Mouse (Mus musculus) cerebellum, adult 2 months (tissue): ENCODE measurements around the gene Etl4. TPM values are rescaled to one million over a fixed set of nuclear protein-coding genes. Genes with fewer than 3 reads are reported as not detected.

ENCODE experiments used
- DNase-seq, 2 experiments: peaks; one replicate each; pipeline ENCODE4 v3.0.0; 2021
- H3K27ac ChIP-seq: fragments of 200-500 bp; 2 replicates; pipeline ENCODE4 v1.5.1; 2012; ENCODE audit warnings: low read length, control low read depth, inconsistent platforms; ENCODE audit not compliant: insufficient read depth
- H3K27me3 ChIP-seq: fragments of 200-500 bp; 2 replicates; pipeline ENCODE4 v1.6.1; 2012; ENCODE audit warnings: inconsistent platforms, mild to moderate bottlenecking, low read length, moderate library complexity; ENCODE audit not compliant: control insufficient read depth, insufficient read depth
- H3K4me1 ChIP-seq: fragments of 200-500 bp; 2 replicates; pipeline ENCODE4 v1.6.1; 2011; ENCODE audit warnings: low read length; ENCODE audit not compliant: control insufficient read depth, insufficient read depth
- H3K4me3 ChIP-seq: fragments of 200-500 bp; replicated peaks from 2 replicates; pipeline ENCODE3; 2011; ENCODE audit warnings: mild to moderate bottlenecking, low read depth, low read length, control low read depth; ENCODE audit not compliant: insufficient read depth
- CTCF ChIP-seq: fragments of 200-500 bp; IDR thresholded peaks from 2 replicates; pipeline ENCODE4 v1.5.1; 2011; ENCODE audit warnings: low read depth, mild to moderate bottlenecking, control low read depth, low read length, moderate library complexity, borderline replicate concordance; ENCODE audit not compliant: insufficient read depth
- POLR2A ChIP-seq: fragments of 200-500 bp; IDR thresholded peaks from 2 replicates; pipeline ENCODE4 v1.6.1; 2011; ENCODE audit warnings: low read length, control low read depth, borderline replicate concordance; ENCODE audit not compliant: insufficient read depth
- WGBS: fragments of 180-500 bp; shearing (Covaris S2); methylation state at CpG from one replicate; pipeline ENCODE4 v1.1.7; 2018; 5-methylcytosine and 5-hydroxymethylcytosine counted together
- polyA plus RNA-seq: library from polyadenylated mRNA; depleted of rRNA; stranded (reverse); fragments of >200 nt; gene quantifications from 2 replicates; pipeline ENCODE4 v1.2.3, GENCODE M21; 2012

The Etl4 gene
- polyA plus RNA-seq, 1 experiment, result 40.1 TPM

DNA sequence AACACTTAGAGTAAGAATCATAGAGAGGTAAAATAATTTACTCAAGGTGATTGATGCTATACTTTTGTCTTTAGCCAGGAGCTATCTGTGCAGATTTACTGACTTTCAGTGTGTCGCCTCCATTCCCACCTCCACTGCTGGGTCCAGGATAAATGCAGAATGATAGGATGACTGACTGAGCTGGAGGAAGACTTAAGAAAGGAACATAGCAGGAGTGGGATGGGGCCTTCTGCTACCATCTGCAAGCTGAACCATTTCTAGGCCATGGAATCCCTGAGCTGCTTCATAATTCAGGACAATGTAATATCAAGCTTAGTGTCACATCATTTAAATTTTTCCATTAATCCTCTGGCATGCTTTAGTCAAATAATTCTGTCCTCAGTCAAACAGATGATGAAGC, 20.4 kb downstream of the Etl4 start:
- TF ChIP-seq CTCF (no peak), POLR2A (no peak)
- H3K4me3 ChIP-seq, result no peak overlapping the region
- 96% methylated on average over 1 of the region's 1 CpGs for WGBS
- no peak overlapping the region for H3K27ac ChIP-seq
- H3K27me3 ChIP-seq, result no peaks in the 10 kb centered on the region
- no peak for DNase-seq
- H3K4me1 ChIP-seq, result no peaks in the 10 kb centered on the region

GRCm38 (mm10) chr2:19933836-19934235, 24.3 kb downstream of the Etl4 start:
- DNase-seq, result no peak
- H3K27ac ChIP-seq, result no peak overlapping the region
- WGBS, result 74% methylated on average over 1 of the region's 1 CpGs
- H3K4me1 ChIP-seq, result no peaks in the 10 kb centered on the region
- TF ChIP-seq POLR2A, result no peak
- no peak for TF ChIP-seq CTCF
- no peak overlapping the region for H3K4me3 ChIP-seq
- no peaks in the 10 kb centered on the region; the same call in 1 of the 2 replicates for H3K27me3 ChIP-seq

GRCm38 (mm10) chr2:19945205-19945604, 35.6 kb downstream of the Etl4 start:
- DNase-seq, result no peak
- H3K27ac ChIP-seq, result no peak overlapping the region
- WGBS, result 85% methylated on average over 6 of the region's 6 CpGs

DNA sequence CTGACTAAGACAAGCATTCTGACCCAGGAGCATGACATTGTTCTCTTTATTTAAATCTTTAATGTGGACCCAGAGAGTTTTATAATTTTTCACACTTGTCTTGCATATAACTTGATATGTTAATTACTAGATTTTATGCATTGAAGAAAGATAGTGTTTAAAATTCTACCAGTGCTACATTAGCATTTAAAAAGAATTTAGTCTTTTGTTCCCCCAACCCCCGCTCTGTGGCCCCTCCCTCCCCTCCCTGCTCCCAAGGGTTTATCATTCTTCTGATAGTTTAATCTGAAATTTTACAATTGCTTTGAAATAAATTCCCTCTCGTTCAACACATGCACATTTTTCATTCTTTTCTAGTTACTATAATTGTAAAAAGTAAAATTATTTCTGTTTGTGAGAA, 43.4 kb downstream of the Etl4 start:
- no peak for DNase-seq
- no peak overlapping the region for H3K27ac ChIP-seq
- H3K27me3 ChIP-seq, result no peaks in the 10 kb centered on the region; the same call in 1 of the 2 replicates
- 24% methylated on average over 2 of the region's 2 CpGs for WGBS
- TF ChIP-seq POLR2A (no peak), CTCF (no peak)
- no peak overlapping the region for H3K4me3 ChIP-seq
- H3K4me1 ChIP-seq, result no peaks in the 10 kb centered on the region

More at GRCm38 (mm10) chr2:19945205-19945604, 35.6 kb downstream of the Etl4 start:
- Histone ChIP-seq H3K27me3 (no peaks in the 10 kb centered on the region), H3K4me3 (no peak overlapping the region), H3K4me1 (no peaks in the 10 kb centered on the region)
- TF ChIP-seq POLR2A (no peak), CTCF (no peak)

DNA sequence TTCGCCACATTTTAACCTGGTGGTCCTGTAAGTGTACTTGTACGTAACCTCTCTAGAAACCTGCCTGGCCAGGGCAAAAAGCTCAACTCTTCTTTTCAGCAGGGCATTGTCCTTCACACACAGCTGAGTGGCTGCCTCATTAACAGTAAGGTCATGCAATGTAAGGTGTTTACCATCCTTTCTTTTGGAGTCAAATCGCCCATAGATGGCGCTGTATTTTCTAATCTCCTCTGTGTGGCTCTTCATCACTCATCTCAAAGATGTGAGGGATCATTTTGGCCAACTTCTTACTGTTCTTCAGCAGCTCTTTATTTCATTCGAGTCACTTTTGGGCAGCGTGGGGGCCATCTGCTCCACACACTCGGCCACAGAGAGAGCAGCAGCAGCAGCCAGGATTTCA, 56.9 kb downstream of the Etl4 start:
- 45% methylated on average over 7 of the region's 7 CpGs for WGBS
- no peak for DNase-seq
- TF ChIP-seq CTCF (no peak), POLR2A (no peak)
- H3K27me3 ChIP-seq, result no peaks in the 10 kb centered on the region
- no peak overlapping the region for H3K27ac ChIP-seq
- H3K4me3 ChIP-seq, result no peak overlapping the region
- H3K4me1 ChIP-seq, result no peaks in the 10 kb centered on the region

DNA sequence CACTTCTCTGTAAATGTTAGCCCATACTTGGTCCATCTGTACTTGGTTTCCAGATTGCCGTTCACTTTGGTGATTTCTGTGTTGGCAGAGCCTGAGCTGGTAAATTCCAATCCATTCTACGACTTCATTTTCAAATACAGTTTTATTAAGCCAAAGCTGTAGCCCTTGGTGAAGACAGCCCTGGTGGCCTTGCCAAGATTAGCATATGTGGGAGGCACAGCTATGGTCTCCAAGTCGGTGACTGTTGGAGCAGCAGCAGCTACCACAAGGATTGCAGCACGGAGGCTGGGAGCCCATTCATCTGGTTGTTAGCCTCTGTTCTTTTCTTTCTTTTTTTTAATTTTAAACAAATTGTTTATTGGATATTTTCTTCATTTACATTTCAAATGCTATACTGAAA, 128.1 kb downstream of the Etl4 start:
- no peaks in the 10 kb centered on the region for H3K27me3 ChIP-seq
- no peak overlapping the region for H3K4me3 ChIP-seq
- H3K4me1 ChIP-seq, result no peaks in the 10 kb centered on the region
- WGBS, result 34% methylated on average over 4 of the region's 4 CpGs
- no peak overlapping the region for H3K27ac ChIP-seq
- TF ChIP-seq POLR2A (no peak), CTCF (no peak)
- no peak for DNase-seq

DNA sequence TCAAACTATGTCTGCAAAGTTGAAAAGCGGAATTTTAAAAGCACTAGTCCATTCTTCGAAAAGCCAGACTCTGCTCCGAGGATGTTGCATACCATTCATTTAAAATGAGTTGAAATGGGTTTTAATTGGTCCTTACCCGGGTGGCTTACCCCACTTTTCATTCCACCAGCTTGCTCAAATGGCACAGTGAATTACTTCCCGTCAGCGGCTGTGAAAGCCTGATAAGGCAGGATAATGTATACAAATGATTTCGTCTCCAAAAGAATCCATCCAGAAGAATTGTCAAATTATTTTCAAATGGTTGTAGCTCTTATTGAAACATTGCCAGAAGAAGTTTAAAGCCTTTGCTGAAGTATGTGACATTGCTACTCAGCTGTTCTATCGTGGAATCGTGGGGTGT, 162.8 kb downstream of the Etl4 start:
- 47% methylated on average over 9 of the region's 9 CpGs for WGBS
- Histone ChIP-seq H3K4me1 (no peaks in the 10 kb centered on the region), H3K27me3 (no peaks in the 10 kb centered on the region), H3K27ac (no peak overlapping the region), H3K4me3 (no peak overlapping the region)
- DNase-seq, result no peak
- TF ChIP-seq POLR2A, result no peak
- no peak for TF ChIP-seq CTCF

GRCm38 (mm10) chr2:20076118-20076796, 166.7 kb downstream of the Etl4 start:
- no peaks in the 10 kb centered on the region for H3K4me1 ChIP-seq
- no peak overlapping the region for H3K4me3 ChIP-seq
- WGBS, result 84% methylated on average over 4 of the region's 4 CpGs
- DNase-seq, result no peak
- H3K27me3 ChIP-seq, result no peaks in the 10 kb centered on the region
- no peak overlapping the region for H3K27ac ChIP-seq
- TF ChIP-seq CTCF (no peak), POLR2A (no peak)
